8 mouse cellular contexts compared by ENCODE assay signal in the genomic region with DNA sequence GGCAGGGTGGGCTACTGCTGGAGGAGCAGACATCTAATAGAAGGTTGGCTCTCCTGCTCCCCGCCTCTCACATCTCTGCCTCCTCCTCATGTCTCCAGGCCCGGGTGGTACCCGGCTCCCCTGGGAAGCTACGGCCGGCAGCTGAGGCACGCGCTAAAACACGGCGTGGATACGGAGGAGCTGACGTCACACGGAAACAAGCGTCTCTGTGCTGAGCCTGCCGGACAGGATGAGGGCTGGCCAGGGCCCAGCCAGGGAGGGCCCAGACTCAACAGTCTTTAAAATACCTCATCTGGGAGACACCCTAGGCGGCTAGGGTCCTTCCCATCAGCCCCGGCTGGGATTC. TPM values are rescaled to one million over a fixed set of nuclear protein-coding genes. Genes with fewer than 3 reads are reported as not detected.
DNase-seq lines count a peak whose midpoint lies in the region; ATAC-seq lines count a peak whose summit lies in the region.

No protein-coding gene starts in this region.

- H3K4me3 ChIP-seq in forebrain, embryonic 13.5 days = peak overlapping the region; percentile 60
- H3K4me3 ChIP-seq in heart, embryonic 16.5 days (ENCODE audit: low read length) = peak overlapping the region; percentile 55
- H3K4me3 ChIP-seq in liver, embryonic 15.5 days (replicated peaks) = peak overlapping the region; percentile 17; the same call in 1 of the 2 replicates
- H3K4me3 ChIP-seq in neural tube, embryonic 14.5 days (ENCODE audit: low read depth, low read length) = peak overlapping the region; percentile 72

- H3K9me3 ChIP-seq in forebrain, embryonic 13.5 days (replicated peaks) = no peaks in the 10 kb centered on the region
- no peaks in the 10 kb centered on the region for H3K9me3 ChIP-seq in heart, embryonic 16.5 days (replicated peaks; ENCODE audit: control insufficient read depth, low read length)
- H3K9me3 ChIP-seq in liver, embryonic 15.5 days (replicated peaks) = no peaks in the 10 kb centered on the region
- no peaks in the 10 kb centered on the region for H3K9me3 ChIP-seq in neural tube, embryonic 14.5 days (ENCODE audit: control insufficient read depth, low read length)

- H3K4me1 ChIP-seq in forebrain, embryonic 13.5 days = peaks cover 27% of the 10 kb centered on the region
- 0 out of 2 replicates have a peak, but pooled peaks cover 5% of the 10 kb centered on the region for H3K4me1 ChIP-seq in heart, embryonic 16.5 days (ENCODE audit: control insufficient read depth, insufficient read depth, low read length)
- H3K4me1 ChIP-seq in liver, embryonic 15.5 days (replicated peaks) = no peaks in the 10 kb centered on the region
- peaks cover 13% of the 10 kb centered on the region for H3K4me1 ChIP-seq in neural tube, embryonic 14.5 days (ENCODE audit: control insufficient read depth, insufficient read depth, low read length)

- peak; percentile 28 for DNase-seq in ES-CJ7 (ENCODE audit: low read depth, low spot score)
- DNase-seq in brain, adult 2 months (ENCODE audit: low read depth, low spot score) = peak; percentile 96
- DNase-seq in layer of hippocampus, adult 11-12 months (ENCODE audit: low spot score) = peak; percentile 80
- no peak for DNase-seq in thymus, postnatal 4 days

- H3K27ac ChIP-seq in forebrain, embryonic 13.5 days = peak overlapping the region; percentile 88
- no peak overlapping the region for H3K27ac ChIP-seq in heart, embryonic 16.5 days (ENCODE audit: low read length)
- no peak overlapping the region for H3K27ac ChIP-seq in liver, embryonic 15.5 days (replicated peaks)
- H3K27ac ChIP-seq in neural tube, embryonic 14.5 days (ENCODE audit: low read depth, low read length) = peak overlapping the region; percentile 96

- under 1% methylated on average over 16 of the region's 16 CpGs for WGBS in forebrain, embryonic 13.5 days
- 2% methylated on average over 16 of the region's 16 CpGs for WGBS in heart, embryonic 16.5 days
- 4% methylated on average over 16 of the region's 16 CpGs for WGBS in liver, embryonic 15.5 days (ENCODE audit: insufficient replicate concordance)
- WGBS in neural tube, embryonic 14.5 days = under 1% methylated on average over 16 of the region's 16 CpGs

- 0 out of 2 replicates have a peak, but pooled peaks cover 3% of the 10 kb centered on the region for H3K27me3 ChIP-seq in forebrain, embryonic 13.5 days
- H3K27me3 ChIP-seq in heart, embryonic 16.5 days (ENCODE audit: control insufficient read depth, insufficient read depth, low read length) = peaks cover 28% of the 10 kb centered on the region
- peaks cover 46% of the 10 kb centered on the region for H3K27me3 ChIP-seq in liver, embryonic 15.5 days
- no peaks in the 10 kb centered on the region for H3K27me3 ChIP-seq in neural tube, embryonic 14.5 days (ENCODE audit: control insufficient read depth, insufficient read depth, low read length)

- peak overlapping the region; percentile 83 for H3K9ac ChIP-seq in forebrain, embryonic 13.5 days
- peak overlapping the region; percentile 30; the same call in 1 of the 2 replicates for H3K9ac ChIP-seq in heart, embryonic 16.5 days (ENCODE audit: low read length)
- no peak overlapping the region for H3K9ac ChIP-seq in liver, embryonic 15.5 days
- H3K9ac ChIP-seq in neural tube, embryonic 14.5 days (replicated peaks; ENCODE audit: low read depth, low read length) = peak overlapping the region; percentile 88

- no peaks in the 10 kb centered on the region for H3K36me3 ChIP-seq in forebrain, embryonic 13.5 days (ENCODE audit: poor library complexity, severe bottlenecking)
- H3K36me3 ChIP-seq in heart, embryonic 16.5 days (ENCODE audit: control insufficient read depth, insufficient read depth) = no peaks in the 10 kb centered on the region
- no peaks in the 10 kb centered on the region for H3K36me3 ChIP-seq in liver, embryonic 15.5 days (replicated peaks)
- H3K36me3 ChIP-seq in neural tube, embryonic 14.5 days (ENCODE audit: control insufficient read depth, insufficient read depth, low read length) = no peaks in the 10 kb centered on the region

- peak; percentile 94 for ATAC-seq in forebrain, embryonic 13.5 days
- peak; percentile 72 for ATAC-seq in heart, embryonic 16.5 days (replicated peaks; ENCODE audit: extremely low read depth, insufficient read depth, low FRiP score)
- ATAC-seq in liver, embryonic 15.5 days (ENCODE audit: insufficient read depth) = no peak
- peak; percentile 93 for ATAC-seq in neural tube, embryonic 14.5 days (ENCODE audit: low read depth)

- peak overlapping the region; percentile 89 for H3K4me2 ChIP-seq in forebrain, embryonic 13.5 days
- H3K4me2 ChIP-seq in heart, embryonic 16.5 days (ENCODE audit: low read depth, low read length) = peak overlapping the region; percentile 82
- H3K4me2 ChIP-seq in liver, embryonic 15.5 days = peak overlapping the region; percentile 40
- H3K4me2 ChIP-seq in neural tube, embryonic 14.5 days (ENCODE audit: low read depth, low read length) = peak overlapping the region; percentile 86

RNA-seq across cellular contexts. Expression of gene Prkcz, which starts 15.6 kb away (rescaled TPM):
- polyA plus RNA-seq in forebrain, embryonic 13.5 days (2015; fragmentation: Nextera tagmentation; extraction: Ambion mirVana) = 33.2 and 42.1 TPM in 2 replicates
- polyA plus RNA-seq in heart, embryonic 16.5 days (2015; fragmentation: Nextera tagmentation; extraction: Ambion mirVana) = 6.1 and 7.1 TPM in 2 replicates
- 2.4 and 4.3 TPM in 2 replicates for polyA plus RNA-seq in liver, embryonic 15.5 days (2015; fragmentation: Nextera tagmentation; extraction: Ambion mirVana)
- polyA plus RNA-seq in neural tube, embryonic 14.5 days (2014; fragmentation: Nextera tagmentation; extraction: Ambion mirVana) = 82.1 and 83.1 TPM in 2 replicates

RNA-seq across cellular contexts. Expression of gene Gabrd, which starts 52.3 kb away (rescaled TPM):
- polyA plus RNA-seq in forebrain, embryonic 13.5 days (2015; fragmentation: Nextera tagmentation; extraction: Ambion mirVana) = 0.31 and 0.35 TPM in 2 replicates
- 0.12 TPM in 1 of 2 replicates, not detected in the other for polyA plus RNA-seq in heart, embryonic 16.5 days (2015; fragmentation: Nextera tagmentation; extraction: Ambion mirVana)
- not detected in 2 replicates for polyA plus RNA-seq in liver, embryonic 15.5 days (2015; fragmentation: Nextera tagmentation; extraction: Ambion mirVana)
- polyA plus RNA-seq in neural tube, embryonic 14.5 days (2014; fragmentation: Nextera tagmentation; extraction: Ambion mirVana) = 0.13 and 0.41 TPM in 2 replicates

Comparison
In these comparisons a context has a peak if more than half of its experiments do, and no peak if none do; other contexts are left out.
1. H3K27ac ChIP-seq: peak in forebrain, embryonic 13.5 days (single experiment) and neural tube, embryonic 14.5 days (single experiment); none in heart, embryonic 16.5 days (single experiment) and liver, embryonic 15.5 days (single experiment).
2. H3K4me3 ChIP-seq: peak in every context shown above with its lines; median percentile 72 in neural tube, embryonic 14.5 days; 60 in forebrain, embryonic 13.5 days; 55 in heart, embryonic 16.5 days; 17 in liver, embryonic 15.5 days.
3. Peak in every context shown above with its lines, with median percentiles within 50 percentile points of each other: H3K4me2 ChIP-seq.